8 mouse cellular contexts compared by ENCODE assay signal in the genomic region with DNA sequence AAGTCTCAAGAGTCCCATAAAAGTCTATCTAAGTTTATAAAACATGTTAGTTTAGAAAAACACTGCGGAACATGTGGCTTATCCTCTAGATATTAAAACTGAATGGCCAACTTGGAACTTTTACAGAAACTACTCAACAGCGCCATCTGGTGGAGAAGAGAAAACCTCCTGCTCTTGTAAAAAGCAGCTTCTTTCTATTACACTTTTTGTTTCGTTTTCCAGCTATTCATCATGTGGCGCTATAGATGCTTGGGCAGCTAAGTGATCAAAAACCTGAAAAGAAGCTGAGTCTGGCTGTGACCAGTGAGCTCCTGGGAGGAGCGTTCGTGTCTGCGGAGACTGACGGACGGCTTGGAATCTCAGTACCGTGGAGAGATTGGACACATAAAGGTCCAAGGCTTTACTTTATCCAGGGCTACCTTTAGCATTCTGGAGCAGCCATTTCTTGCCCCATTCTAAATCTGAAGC. TPM values are rescaled to one million over a fixed set of nuclear protein-coding genes. Genes with fewer than 3 reads are reported as not detected.
A peak's percentile ranks its signal among the peaks of the same experiment; 100 is the strongest.
DNase-seq lines count a peak whose midpoint lies in the region; ATAC-seq and TF ChIP-seq lines count a peak whose summit lies in the region.

No protein-coding gene starts in this region.

- peak; percentile 78 for DNase-seq in B cell, adult 2 months
- DNase-seq in adrenal gland, postnatal 36 days, result peak; percentile 66 to 79
- peak; percentile 55 to 66 for DNase-seq in heart, adult 2 months
- DNase-seq in kidney, adult 8-10 months, result peak; percentile 63 to 80
- peak; percentile 88 for DNase-seq in naive thymus-derived CD4-positive, alpha-beta T cell, adult 2 months (ENCODE audit: low read depth)

- no peaks in the 10 kb centered on the region for H3K9me3 ChIP-seq in embryonic facial prominence, embryonic 13.5 days
- H3K9me3 ChIP-seq in limb, embryonic 15.5 days, result no peaks in the 10 kb centered on the region
- no peaks in the 10 kb centered on the region for H3K9me3 ChIP-seq in stomach, embryonic 16.5 days (replicated peaks; ENCODE audit: control insufficient read depth, low read length)

- no peaks in the 10 kb centered on the region for H3K79me2 ChIP-seq in heart, adult 2 months (replicated peaks; ENCODE audit: control insufficient read depth, insufficient read depth, low read length)

- peak; percentile 95 for TF ChIP-seq CTCF in heart, adult 2 months (IDR thresholded peaks at IDR 0.05)

- no peaks in the 10 kb centered on the region for H3K4me1 ChIP-seq in embryonic facial prominence, embryonic 13.5 days
- H3K4me1 ChIP-seq in heart, adult 2 months (ENCODE audit: control insufficient read depth, insufficient read depth, low read length), result peaks cover 1% of the 10 kb centered on the region; the same call in 1 of the 2 replicates
- H3K4me1 ChIP-seq in limb, embryonic 15.5 days, result no peaks in the 10 kb centered on the region
- H3K4me1 ChIP-seq in stomach, embryonic 16.5 days (ENCODE audit: control insufficient read depth, insufficient read depth, low read length), result no peaks in the 10 kb centered on the region

- H3K4me2 ChIP-seq in embryonic facial prominence, embryonic 13.5 days, result peak overlapping the region; percentile 45
- H3K4me2 ChIP-seq in limb, embryonic 15.5 days, result no peak overlapping the region
- peak overlapping the region; percentile 45 for H3K4me2 ChIP-seq in stomach, embryonic 16.5 days (ENCODE audit: low read depth, low read length)

- TF ChIP-seq EP300 in heart, adult 2 months (IDR thresholded peaks at IDR 0.05; ENCODE audit: insufficient read depth, low read depth, low read length), result no peak

- no peak overlapping the region for H3K9ac ChIP-seq in embryonic facial prominence, embryonic 13.5 days
- H3K9ac ChIP-seq in heart, adult 2 months (ENCODE audit: low read depth, low read length), result peak overlapping the region; percentile 12; the same call in 1 of the 2 replicates
- H3K9ac ChIP-seq in limb, embryonic 15.5 days, result no peak overlapping the region
- H3K9ac ChIP-seq in stomach, embryonic 16.5 days (ENCODE audit: low read length), result peak overlapping the region; percentile 64

- ATAC-seq in embryonic facial prominence, embryonic 13.5 days (ENCODE audit: insufficient number of reproducible peaks, insufficient read depth, low FRiP score, low TSS enrichment, low read depth), result no peak
- ATAC-seq in limb, embryonic 15.5 days (ENCODE audit: insufficient number of reproducible peaks, low FRiP score, low TSS enrichment, low read depth), result no peak
- ATAC-seq in stomach, embryonic 16.5 days (ENCODE audit: insufficient read depth, low FRiP score), result no peak

- no peaks in the 10 kb centered on the region for H3K27me3 ChIP-seq in embryonic facial prominence, embryonic 13.5 days
- no peaks in the 10 kb centered on the region for H3K27me3 ChIP-seq in heart, adult 2 months (ENCODE audit: control insufficient read depth, insufficient read depth, low read length)
- H3K27me3 ChIP-seq in limb, embryonic 15.5 days, result no peaks in the 10 kb centered on the region
- H3K27me3 ChIP-seq in stomach, embryonic 16.5 days (ENCODE audit: control insufficient read depth, insufficient read depth, low read length), result no peaks in the 10 kb centered on the region

- no peak for TF ChIP-seq POLR2A in heart, adult 2 months (IDR thresholded peaks at IDR 0.05; ENCODE audit: insufficient read depth, low read depth, low read length)

- peak overlapping the region; percentile 28 for H3K4me3 ChIP-seq in embryonic facial prominence, embryonic 13.5 days
- H3K4me3 ChIP-seq in heart, adult 2 months, result peak overlapping the region; percentile 38
- peak overlapping the region; percentile 22 for H3K4me3 ChIP-seq in limb, embryonic 15.5 days
- H3K4me3 ChIP-seq in stomach, embryonic 16.5 days (replicated peaks; ENCODE audit: low read length), result peak overlapping the region; percentile 37

- no peak overlapping the region for H3K27ac ChIP-seq in embryonic facial prominence, embryonic 13.5 days
- no peak overlapping the region for H3K27ac ChIP-seq in heart, adult 2 months
- no peak overlapping the region for H3K27ac ChIP-seq in limb, embryonic 15.5 days
- H3K27ac ChIP-seq in stomach, embryonic 16.5 days (ENCODE audit: low read length), result no peak overlapping the region

- no peaks in the 10 kb centered on the region for H3K36me3 ChIP-seq in embryonic facial prominence, embryonic 13.5 days
- no peaks in the 10 kb centered on the region for H3K36me3 ChIP-seq in heart, adult 2 months (ENCODE audit: control insufficient read depth, insufficient read depth, low read length)
- no peaks in the 10 kb centered on the region for H3K36me3 ChIP-seq in limb, embryonic 15.5 days
- H3K36me3 ChIP-seq in stomach, embryonic 16.5 days (ENCODE audit: control insufficient read depth, insufficient read depth, low read length), result no peaks in the 10 kb centered on the region

- intact Hi-C loops in heart, adult 2 months (cut with DNase I), result loop anchor here (1.0 to 5.0 kb wide), 3 partner anchors 112 to 241 kb away; no protein-coding TSS in a partner anchor

- 45% methylated on average over 10 of the region's 10 CpGs for WGBS in embryonic facial prominence, embryonic 13.5 days
- WGBS in heart, adult 2 months, result 24% methylated on average over 10 of the region's 10 CpGs
- 42% methylated on average over 10 of the region's 10 CpGs for WGBS in limb, embryonic 15.5 days
- 33% methylated on average over 10 of the region's 10 CpGs for WGBS in stomach, embryonic 16.5 days

RNA-seq across cellular contexts. Expression of gene 2510009E07Rik, which starts 33.5 kb away (rescaled TPM):
- total RNA-seq in adrenal gland, postnatal 36 days (2021), result 10 to 100 TPM; 18.0 to 19.5 TPM
- polyA plus RNA-seq in embryonic facial prominence, embryonic 13.5 days (2015; fragmentation: Nextera tagmentation; extraction: Ambion mirVana), result 21.3 and 23.5 TPM in 2 replicates
- 10 to 100 TPM; 23.8 to 25.2 TPM for total RNA-seq in heart, adult 2 months (2021)
- 10.9 and 20.3 TPM in 2 replicates for polyA plus RNA-seq in heart, adult 2 months (2012; rRNA removed)
- 25.7 and 27.3 TPM in 2 replicates for polyA plus RNA-seq in limb, embryonic 15.5 days (2015; fragmentation: Nextera tagmentation; extraction: Ambion mirVana)
- polyA plus RNA-seq in stomach, embryonic 16.5 days (2015; fragmentation: Nextera tagmentation; extraction: Ambion mirVana), result 17.9 TPM in 2 replicates

RNA-seq across cellular contexts. Expression of gene Ehhadh, which starts 59.7 kb away (rescaled TPM):
- 10 to 100 TPM; 35.8 to 59.4 TPM for total RNA-seq in adrenal gland, postnatal 36 days (2021)
- polyA plus RNA-seq in embryonic facial prominence, embryonic 13.5 days (2015; fragmentation: Nextera tagmentation; extraction: Ambion mirVana), result 2.3 and 2.4 TPM in 2 replicates
- total RNA-seq in heart, adult 2 months (2021), result 10 to 100 TPM; 13.6 to 16.9 TPM
- polyA plus RNA-seq in heart, adult 2 months (2012; rRNA removed), result 6.6 and 10.7 TPM in 2 replicates
- 2.4 and 2.7 TPM in 2 replicates for polyA plus RNA-seq in limb, embryonic 15.5 days (2015; fragmentation: Nextera tagmentation; extraction: Ambion mirVana)
- polyA plus RNA-seq in stomach, embryonic 16.5 days (2015; fragmentation: Nextera tagmentation; extraction: Ambion mirVana), result 5.7 and 6.4 TPM in 2 replicates

Comparison
In these comparisons a context has a peak if more than half of its experiments do, and no peak if none do; other contexts are left out.
1. H3K9ac ChIP-seq: peak in heart, adult 2 months (single experiment) and stomach, embryonic 16.5 days (single experiment); none in embryonic facial prominence, embryonic 13.5 days (single experiment) and limb, embryonic 15.5 days (single experiment).
2. Peak in every context shown above with its lines, with median percentiles within 50 percentile points of each other: DNase-seq and H3K4me3 ChIP-seq.